Mouse (Mus musculus): Measurements from ENCODE around the gene Tenm2.

Tenm2 gene

GRCm38 (mm10) chr11:36676446-36677284, 559.1 kb downstream of the Tenm2 start:
- DNase-seq (ENCODE audit: low read depth, low spot score), result no peak
- H3K27me3 ChIP-seq (ENCODE audit: control insufficient read depth, insufficient read depth, low read length, poor library complexity, severe bottlenecking), result no peaks in the 10 kb centered on the region
- no peaks in the 10 kb centered on the region for H3K36me3 ChIP-seq (ENCODE audit: control insufficient read depth, insufficient read depth, low read length, poor library complexity, severe bottlenecking)

DNA sequence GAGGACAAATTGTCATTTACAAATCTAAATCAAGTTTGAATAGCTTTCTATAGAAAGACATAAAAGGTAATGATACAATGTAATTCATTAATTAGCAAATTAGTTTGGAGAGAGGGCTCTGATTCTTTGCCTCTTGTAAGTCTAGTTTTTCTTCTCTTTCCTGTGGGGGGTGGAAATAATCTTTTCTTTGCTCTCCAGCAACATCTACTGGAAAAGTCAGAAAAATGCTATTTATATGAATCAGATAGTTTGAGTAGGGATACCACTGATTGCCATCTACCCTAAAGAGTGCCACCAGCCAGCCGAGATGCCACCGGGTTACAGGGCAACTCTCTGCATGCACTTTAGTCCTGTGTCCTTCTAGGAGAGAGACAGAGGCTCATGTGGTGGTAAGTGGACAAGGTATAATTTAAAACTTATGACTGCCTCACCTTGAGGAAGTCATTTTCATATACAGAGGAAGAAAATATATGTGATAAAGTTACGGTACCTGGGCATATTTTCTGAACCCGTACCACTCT, 560.8 kb downstream of the Tenm2 start:
- no peak for DNase-seq (ENCODE audit: low read depth, low spot score)
- Histone ChIP-seq H3K27me3 (ENCODE audit: control insufficient read depth, insufficient read depth, low read length, poor library complexity, severe bottlenecking) (no peaks in the 10 kb centered on the region), H3K36me3 (ENCODE audit: control insufficient read depth, insufficient read depth, low read length, poor library complexity, severe bottlenecking) (no peaks in the 10 kb centered on the region)

GRCm38 (mm10) chr11:36674141-36674540, 561.6 kb downstream of the Tenm2 start:
- no peaks in the 10 kb centered on the region for H3K27me3 ChIP-seq (ENCODE audit: control insufficient read depth, insufficient read depth, low read length, poor library complexity, severe bottlenecking)
- DNase-seq (ENCODE audit: low read depth, low spot score), result no peak
- no peaks in the 10 kb centered on the region for H3K36me3 ChIP-seq (ENCODE audit: control insufficient read depth, insufficient read depth, low read length, poor library complexity, severe bottlenecking)

DNA sequence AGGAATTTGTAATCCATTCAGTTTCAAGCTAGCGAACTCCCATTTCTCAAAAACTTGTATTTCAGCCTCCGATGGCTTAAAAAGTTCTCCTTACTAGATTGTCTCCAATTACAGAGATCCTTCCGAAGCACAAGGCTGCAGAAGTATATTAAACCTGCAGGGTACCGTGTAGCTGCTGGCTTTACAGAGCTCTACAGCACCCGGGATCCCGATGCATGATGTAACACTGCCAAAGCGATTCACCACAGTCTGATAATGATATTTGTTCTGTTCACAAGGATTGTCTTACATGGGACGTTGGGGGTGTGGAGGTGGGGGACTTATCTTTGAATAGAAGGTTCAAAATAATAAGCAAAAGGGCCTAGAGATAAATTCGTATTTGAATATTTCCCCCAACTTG, 564.6 kb downstream of the Tenm2 start:
- DNase-seq (ENCODE audit: low read depth, low spot score), result no peak
- no peaks in the 10 kb centered on the region for H3K27me3 ChIP-seq (ENCODE audit: control insufficient read depth, insufficient read depth, low read length, poor library complexity, severe bottlenecking)

GRCm38 (mm10) chr11:36664026-36664425, 571.7 kb downstream of the Tenm2 start:
- H3K36me3 ChIP-seq (ENCODE audit: control insufficient read depth, insufficient read depth, low read length, poor library complexity, severe bottlenecking), result no peaks in the 10 kb centered on the region
- no peaks in the 10 kb centered on the region for H3K27me3 ChIP-seq (ENCODE audit: control insufficient read depth, insufficient read depth, low read length, poor library complexity, severe bottlenecking)
- DNase-seq (ENCODE audit: low read depth, low spot score), result no peak

More for the DNA sequence above, 564.6 kb downstream of the Tenm2 start:
- no peaks in the 10 kb centered on the region for H3K36me3 ChIP-seq (ENCODE audit: control insufficient read depth, insufficient read depth, low read length, poor library complexity, severe bottlenecking)

GRCm38 (mm10) chr11:36663571-36663970, 572.2 kb downstream of the Tenm2 start:
- Histone ChIP-seq H3K27me3 (ENCODE audit: control insufficient read depth, insufficient read depth, low read length, poor library complexity, severe bottlenecking) (no peaks in the 10 kb centered on the region), H3K36me3 (ENCODE audit: control insufficient read depth, insufficient read depth, low read length, poor library complexity, severe bottlenecking) (no peaks in the 10 kb centered on the region)
- DNase-seq (ENCODE audit: low read depth, low spot score), result no peak

GRCm38 (mm10) chr11:36653656-36654323, 582.0 kb downstream of the Tenm2 start:
- no peaks in the 10 kb centered on the region for H3K27me3 ChIP-seq (ENCODE audit: control insufficient read depth, insufficient read depth, low read length, poor library complexity, severe bottlenecking)
- no peak for DNase-seq (ENCODE audit: low read depth, low spot score)
- H3K36me3 ChIP-seq (ENCODE audit: control insufficient read depth, insufficient read depth, low read length, poor library complexity, severe bottlenecking), result no peaks in the 10 kb centered on the region

- DNase-seq (ENCODE audit: low read depth, low spot score), result no peak
- H3K36me3 ChIP-seq (ENCODE audit: control insufficient read depth, insufficient read depth, low read length, poor library complexity, severe bottlenecking), result no peaks in the 10 kb centered on the region
- H3K27me3 ChIP-seq (ENCODE audit: control insufficient read depth, insufficient read depth, low read length, poor library complexity, severe bottlenecking), result no peaks in the 10 kb centered on the region
Observed at GRCm38 (mm10) chr11:36647179-36647578, 588.6 kb downstream of the Tenm2 start.

GRCm38 (mm10) chr11:36635082-36635481, 600.7 kb downstream of the Tenm2 start:
- DNase-seq (ENCODE audit: low read depth, low spot score), result no peak

DNA sequence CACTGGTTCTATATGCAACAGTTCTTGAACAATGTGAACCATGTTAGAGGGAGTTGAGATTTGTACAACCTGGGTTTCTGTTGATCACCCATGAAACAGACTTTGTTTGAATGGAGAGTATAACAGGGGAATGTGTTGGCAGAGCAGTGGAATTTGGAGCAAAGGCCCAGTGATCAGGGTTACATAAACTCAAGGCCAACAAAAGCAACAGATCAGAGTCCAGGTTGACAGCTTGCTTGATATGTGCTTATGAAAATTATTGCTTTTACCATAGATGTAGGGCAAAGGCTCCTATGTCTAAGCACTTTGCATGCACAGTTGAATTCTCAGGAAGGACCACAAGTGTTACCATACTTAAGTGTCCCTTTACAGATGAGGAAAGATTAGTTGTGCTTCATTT, 603.6 kb downstream of the Tenm2 start:
- Histone ChIP-seq H3K36me3 (ENCODE audit: control insufficient read depth, insufficient read depth, low read length, poor library complexity, severe bottlenecking) (no peaks in the 10 kb centered on the region), H3K27me3 (ENCODE audit: control insufficient read depth, insufficient read depth, low read length, poor library complexity, severe bottlenecking) (no peaks in the 10 kb centered on the region)
- no peak for DNase-seq (ENCODE audit: low read depth, low spot score)

More at GRCm38 (mm10) chr11:36635082-36635481, 600.7 kb downstream of the Tenm2 start:
- Histone ChIP-seq H3K27me3 (ENCODE audit: control insufficient read depth, insufficient read depth, low read length, poor library complexity, severe bottlenecking) (no peaks in the 10 kb centered on the region), H3K36me3 (ENCODE audit: control insufficient read depth, insufficient read depth, low read length, poor library complexity, severe bottlenecking) (no peaks in the 10 kb centered on the region)

GRCm38 (mm10) chr11:36613807-36614206, 622.0 kb downstream of the Tenm2 start:
- no peak for DNase-seq (ENCODE audit: low read depth, low spot score)
- H3K36me3 ChIP-seq (ENCODE audit: control insufficient read depth, insufficient read depth, low read length, poor library complexity, severe bottlenecking), result no peaks in the 10 kb centered on the region
- H3K27me3 ChIP-seq (ENCODE audit: control insufficient read depth, insufficient read depth, low read length, poor library complexity, severe bottlenecking), result no peaks in the 10 kb centered on the region

- Histone ChIP-seq H3K27me3 (ENCODE audit: control insufficient read depth, insufficient read depth, low read length, poor library complexity, severe bottlenecking) (no peaks in the 10 kb centered on the region), H3K36me3 (ENCODE audit: control insufficient read depth, insufficient read depth, low read length, poor library complexity, severe bottlenecking) (no peaks in the 10 kb centered on the region)
- DNase-seq (ENCODE audit: low read depth, low spot score), result no peak
Observed at GRCm38 (mm10) chr11:36604815-36605382, 630.9 kb downstream of the Tenm2 start.

GRCm38 (mm10) chr11:36604272-36604671, 631.5 kb downstream of the Tenm2 start:
- Histone ChIP-seq H3K27me3 (ENCODE audit: control insufficient read depth, insufficient read depth, low read length, poor library complexity, severe bottlenecking) (no peaks in the 10 kb centered on the region), H3K36me3 (ENCODE audit: control insufficient read depth, insufficient read depth, low read length, poor library complexity, severe bottlenecking) (no peaks in the 10 kb centered on the region)
- DNase-seq (ENCODE audit: low read depth, low spot score), result no peak

DNA sequence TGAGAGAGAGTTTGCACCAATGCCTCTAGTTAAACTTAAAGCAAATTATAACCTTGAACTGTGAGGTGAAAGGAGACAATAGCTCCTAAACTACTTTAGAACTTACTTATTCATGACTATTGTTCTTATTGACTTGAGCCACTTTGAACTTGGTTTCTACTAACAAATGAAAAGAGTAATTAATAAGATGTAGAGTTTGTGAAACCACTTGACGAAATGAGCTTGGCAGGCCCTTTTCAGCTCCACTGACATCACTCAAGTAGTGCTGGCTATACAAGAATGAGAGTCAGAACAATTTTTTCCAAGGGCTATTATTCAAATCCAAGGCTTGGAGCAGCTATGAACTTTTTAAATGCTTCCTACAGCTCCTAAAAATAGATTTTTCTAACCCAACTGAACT, 643.3 kb downstream of the Tenm2 start:
- H3K36me3 ChIP-seq (ENCODE audit: control insufficient read depth, insufficient read depth, low read length, poor library complexity, severe bottlenecking), result no peaks in the 10 kb centered on the region
- no peaks in the 10 kb centered on the region for H3K27me3 ChIP-seq (ENCODE audit: control insufficient read depth, insufficient read depth, low read length, poor library complexity, severe bottlenecking)
- no peak for DNase-seq (ENCODE audit: low read depth, low spot score)

GRCm38 (mm10) chr11:36566146-36566545, 669.6 kb downstream of the Tenm2 start:
- Histone ChIP-seq H3K27me3 (ENCODE audit: control insufficient read depth, insufficient read depth, low read length, poor library complexity, severe bottlenecking) (no peaks in the 10 kb centered on the region), H3K36me3 (ENCODE audit: control insufficient read depth, insufficient read depth, low read length, poor library complexity, severe bottlenecking) (no peaks in the 10 kb centered on the region)
- DNase-seq (ENCODE audit: low read depth, low spot score), result no peak
